Mouse (Mus musculus) stomach, embryonic 15.5 days (tissue): ENCODE results near the gene Fyn. TPM values are rescaled to one million over a fixed set of nuclear protein-coding genes. Genes with fewer than 3 reads are reported as not detected.

ENCODE experiments used
- ATAC-seq: fragments of 200-750 bp; cut with Nextera tagmentation; 2 replicates; pipeline ENCODE4 v1.8.0; 2017; ENCODE audit warnings: low read depth, moderate number of reproducible peaks, moderate TSS enrichment; ENCODE audit not compliant: insufficient read depth, low FRiP score
- H3K27ac ChIP-seq: fragments of 300-500 bp; sonication (generic); 2 replicates; pipeline ENCODE4 v1.5.1; 2015; ENCODE audit warnings: mild to moderate bottlenecking, inconsistent platforms
- H3K27me3 ChIP-seq: fragments of 300-500 bp; sonication (generic); replicated peaks from 2 replicates; pipeline ENCODE4 v1.6.1; 2015; ENCODE audit warnings: inconsistent platforms
- H3K36me3 ChIP-seq: fragments of 300-500 bp; sonication (generic); 2 replicates; pipeline ENCODE4 v1.6.1; 2015; ENCODE audit warnings: inconsistent platforms
- H3K4me1 ChIP-seq: fragments of 300-500 bp; sonication (generic); 2 replicates; pipeline ENCODE4 v1.6.1; 2015; ENCODE audit warnings: inconsistent platforms
- H3K4me2 ChIP-seq: fragments of 300-500 bp; sonication (generic); 2 replicates; pipeline ENCODE4 v1.6.1; 2015; ENCODE audit warnings: mild to moderate bottlenecking, inconsistent platforms
- H3K4me3 ChIP-seq: fragments of 300-500 bp; sonication (generic); replicated peaks from 2 replicates; pipeline ENCODE4 v1.5.1; 2015; ENCODE audit warnings: inconsistent platforms
- H3K9ac ChIP-seq: fragments of 300-500 bp; sonication (generic); 2 replicates; pipeline ENCODE4 v1.6.1; 2015; ENCODE audit warnings: inconsistent platforms
- H3K9me3 ChIP-seq: fragments of 300-500 bp; sonication (generic); 2 replicates; pipeline ENCODE4 v1.6.1; 2016; ENCODE audit warnings: inconsistent platforms
- WGBS: fragments of 180-500 bp; shearing (Covaris S2); methylation state at CpG from one replicate; pipeline ENCODE4 v1.1.7; 2015; 5-methylcytosine and 5-hydroxymethylcytosine counted together
- polyA plus RNA-seq: library from polyadenylated mRNA; unstranded; fragments of >200 nt; fragmentation: Nextera tagmentation; extraction: Ambion mirVana; gene quantifications from 2 replicates; pipeline ENCODE4 v1.2.1, GENCODE M21; 2015

Gene Fyn
- polyA plus RNA-seq, 1 experiment from 2014 or later = 22.1 TPM

GRCm38 (mm10) chr10:39571011-39571410 is 202.4 kb downstream of the Fyn start:
- H3K27me3 ChIP-seq = no peaks in the 10 kb centered on the region
- H3K36me3 ChIP-seq = no peaks in the 10 kb centered on the region
- H3K27ac ChIP-seq = peak overlapping the region; percentile 65

GRCm38 (mm10) chr10:39572050-39572671 is 203.5 kb downstream of the Fyn start:
- no peak overlapping the region for H3K4me2 ChIP-seq
- no peaks in the 10 kb centered on the region for H3K27me3 ChIP-seq
- WGBS = 56% methylated on average over 9 of the region's 9 CpGs
- ATAC-seq = no peak
- H3K36me3 ChIP-seq = no peaks in the 10 kb centered on the region
- no peak overlapping the region for H3K27ac ChIP-seq
- peaks cover 25% of the 10 kb centered on the region for H3K4me1 ChIP-seq
- no peaks in the 10 kb centered on the region for H3K9me3 ChIP-seq
- H3K4me3 ChIP-seq = no peak overlapping the region
- H3K9ac ChIP-seq = no peak overlapping the region

More at GRCm38 (mm10) chr10:39571011-39571410, 202.4 kb downstream of the Fyn start:
- 25% methylated on average over 7 of the region's 7 CpGs for WGBS
- Histone ChIP-seq H3K9me3 (no peaks in the 10 kb centered on the region), H3K4me2 (no peak overlapping the region), H3K4me1 (peaks cover 25% of the 10 kb centered on the region), H3K4me3 (no peak overlapping the region), H3K9ac (no peak overlapping the region)
- ATAC-seq = no peak

DNA sequence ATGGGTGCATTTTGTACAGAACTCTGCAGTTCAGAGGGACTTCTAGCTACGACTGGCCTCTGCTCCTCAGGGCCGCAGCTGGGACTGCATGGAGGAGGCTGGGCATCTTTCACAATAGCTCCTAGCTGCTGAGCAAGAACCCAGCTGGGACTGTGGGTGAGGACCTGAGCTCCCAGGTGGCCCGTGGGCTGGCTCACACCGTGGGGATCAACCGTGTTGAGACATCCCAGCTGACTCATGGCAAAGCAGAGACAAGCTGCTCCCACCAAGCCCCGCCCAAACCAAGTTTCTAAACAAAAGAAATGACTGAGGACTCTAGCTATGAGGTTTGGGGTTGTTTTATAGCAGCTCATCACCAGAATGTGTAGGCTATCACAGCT is 204.0 kb downstream of the Fyn start:
- Histone ChIP-seq H3K9me3 (no peaks in the 10 kb centered on the region), H3K27ac (peak overlapping the region; percentile 32; the same call in 1 of the 2 replicates), H3K4me3 (no peak overlapping the region), H3K27me3 (no peaks in the 10 kb centered on the region), H3K4me2 (no peak overlapping the region), H3K4me1 (peaks cover 25% of the 10 kb centered on the region), H3K9ac (no peak overlapping the region), H3K36me3 (no peaks in the 10 kb centered on the region)
- ATAC-seq = 0 out of 2 replicates have a peak, but pooled peaks have one; percentile 24
- 29% methylated on average over 6 of the region's 6 CpGs for WGBS

DNA sequence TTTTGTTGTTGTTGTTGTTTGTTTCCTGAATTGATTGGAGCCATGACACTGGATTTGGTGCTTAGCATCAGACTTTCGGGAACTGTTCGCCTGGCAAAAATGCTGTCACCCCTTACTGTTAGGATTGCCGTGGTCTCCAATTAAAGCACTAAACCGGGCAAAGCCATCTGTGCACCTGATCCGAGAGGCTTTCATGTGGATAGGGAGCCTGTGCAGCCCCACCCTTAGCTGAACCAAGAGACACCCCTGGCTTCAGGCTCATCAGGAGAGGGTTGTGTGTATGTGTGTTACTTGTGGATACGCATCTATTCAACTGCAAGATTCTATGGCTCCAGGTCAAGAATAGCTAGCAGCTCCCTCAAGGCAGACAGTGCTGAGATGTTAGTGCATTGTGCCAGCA is 207.8 kb downstream of the Fyn start:
- H3K27ac ChIP-seq = no peak overlapping the region
- H3K4me3 ChIP-seq = no peak overlapping the region
- ATAC-seq = no peak
- peaks cover 13% of the 10 kb centered on the region for H3K4me1 ChIP-seq
- 87% methylated on average over 6 of the region's 6 CpGs for WGBS
- H3K9ac ChIP-seq = no peak overlapping the region
- no peaks in the 10 kb centered on the region for H3K9me3 ChIP-seq
- H3K4me2 ChIP-seq = no peak overlapping the region
- H3K27me3 ChIP-seq = no peaks in the 10 kb centered on the region
- H3K36me3 ChIP-seq = no peaks in the 10 kb centered on the region

GRCm38 (mm10) chr10:39580477-39580876 is 211.8 kb downstream of the Fyn start:
- Histone ChIP-seq H3K27me3 (no peaks in the 10 kb centered on the region), H3K27ac (no peak overlapping the region), H3K4me1 (no peaks in the 10 kb centered on the region), H3K9me3 (no peaks in the 10 kb centered on the region), H3K36me3 (no peaks in the 10 kb centered on the region), H3K9ac (no peak overlapping the region), H3K4me3 (no peak overlapping the region), H3K4me2 (no peak overlapping the region)
- ATAC-seq = no peak
- 72% methylated on average over 8 of the region's 8 CpGs for WGBS

GRCm38 (mm10) chr10:39582385-39582784 is 213.7 kb downstream of the Fyn start:
- no peak overlapping the region for H3K4me2 ChIP-seq
- no peaks in the 10 kb centered on the region for H3K9me3 ChIP-seq
- ATAC-seq = no peak
- H3K4me1 ChIP-seq = 0 out of 2 replicates have a peak, but pooled peaks cover 2% of the 10 kb centered on the region
- H3K36me3 ChIP-seq = no peaks in the 10 kb centered on the region
- H3K9ac ChIP-seq = no peak overlapping the region
- H3K4me3 ChIP-seq = no peak overlapping the region
- no peaks in the 10 kb centered on the region for H3K27me3 ChIP-seq
- H3K27ac ChIP-seq = no peak overlapping the region
- 83% methylated on average over 2 of the region's 2 CpGs for WGBS

GRCm38 (mm10) chr10:39583718-39584117 is 215.1 kb downstream of the Fyn start:
- no peaks in the 10 kb centered on the region for H3K27me3 ChIP-seq

DNA sequence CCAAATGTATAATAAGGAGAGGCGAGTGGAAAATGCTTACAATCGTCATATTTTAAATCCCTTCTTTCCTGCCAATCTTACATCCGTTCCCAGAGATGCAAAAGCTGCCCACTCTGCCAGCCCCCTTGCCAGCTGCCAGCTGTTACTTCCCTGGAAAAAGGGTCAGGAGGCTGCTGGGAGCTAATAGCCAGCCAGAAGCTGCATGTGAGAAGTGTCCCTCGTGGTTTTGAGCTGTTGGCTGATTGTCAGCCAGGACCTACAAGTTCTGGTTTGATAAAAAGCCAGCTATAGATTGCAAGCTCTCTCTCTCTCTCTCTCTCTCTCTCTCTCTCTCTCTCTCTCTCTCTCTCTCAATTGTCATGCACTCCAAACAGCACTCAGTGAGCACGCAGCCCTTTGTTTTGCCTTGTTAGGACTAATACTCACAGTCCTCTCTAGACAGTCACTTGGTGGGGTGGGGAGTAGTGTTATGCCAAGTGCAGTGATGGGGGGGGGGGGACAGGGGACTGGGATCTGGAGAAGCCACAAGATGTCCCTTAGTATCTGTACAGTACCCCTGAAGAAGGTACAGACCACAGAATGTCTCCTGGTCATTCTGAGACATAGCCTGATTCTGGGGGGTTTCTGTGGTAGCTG is 218.8 kb downstream of the Fyn start:
- Histone ChIP-seq H3K4me3 (no peak overlapping the region), H3K4me2 (no peak overlapping the region), H3K27ac (no peak overlapping the region), H3K9ac (no peak overlapping the region), H3K4me1 (peaks cover 12% of the 10 kb centered on the region; the same call in 1 of the 2 replicates), H3K9me3 (no peaks in the 10 kb centered on the region), H3K36me3 (no peaks in the 10 kb centered on the region), H3K27me3 (no peaks in the 10 kb centered on the region)
- ATAC-seq = no peak
- 35% methylated on average over 5 of the region's 5 CpGs for WGBS

More at GRCm38 (mm10) chr10:39583718-39584117, 215.1 kb downstream of the Fyn start:
- no peaks in the 10 kb centered on the region for H3K36me3 ChIP-seq
- H3K27ac ChIP-seq = no peak overlapping the region
- H3K9me3 ChIP-seq = no peaks in the 10 kb centered on the region
- H3K4me2 ChIP-seq = no peak overlapping the region
- no peak overlapping the region for H3K9ac ChIP-seq
- H3K4me1 ChIP-seq = peaks cover 12% of the 10 kb centered on the region; the same call in 1 of the 2 replicates
- 82% methylated on average over 12 of the region's 12 CpGs for WGBS
- no peak for ATAC-seq
- H3K4me3 ChIP-seq = no peak overlapping the region

DNA sequence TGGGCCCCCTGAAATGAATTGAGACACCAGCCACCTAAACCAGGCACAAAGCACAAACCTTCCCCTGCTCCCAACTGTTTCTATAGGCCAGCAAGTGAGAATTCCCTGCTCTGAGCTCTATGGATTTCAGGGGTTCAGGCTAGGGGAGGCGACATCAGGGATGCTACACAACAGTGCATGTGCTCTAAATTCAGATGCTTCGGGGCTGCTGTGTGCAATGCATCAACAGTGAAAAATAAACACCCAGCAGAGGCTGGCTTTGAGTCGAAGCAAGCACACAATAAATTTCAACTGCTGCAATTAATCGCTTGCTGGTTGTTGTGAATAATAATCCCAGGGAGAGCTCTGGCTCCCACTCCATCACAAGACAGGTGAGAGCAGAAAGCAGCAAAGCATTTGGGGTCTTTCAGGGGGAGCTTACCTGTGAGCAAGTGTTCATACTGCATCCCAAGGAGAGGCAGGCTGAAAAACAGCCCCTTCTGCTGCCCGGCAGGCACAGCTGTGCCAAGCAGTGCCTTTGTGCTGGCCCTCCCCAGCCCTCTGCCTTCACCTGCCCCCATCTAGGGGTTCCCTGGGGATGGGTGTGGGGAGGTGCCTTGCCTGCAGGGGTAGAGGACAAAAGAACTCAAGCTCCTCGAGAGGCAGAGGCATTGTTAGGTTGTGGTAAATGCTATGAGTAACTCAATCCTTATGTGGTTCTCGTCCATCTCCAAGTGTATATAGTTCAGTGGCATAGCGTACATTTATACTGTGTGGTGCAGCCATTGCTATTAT is 219.5 kb downstream of the Fyn start:
- WGBS = 55% methylated on average over 8 of the region's 8 CpGs
- H3K4me1 ChIP-seq = peaks cover 12% of the 10 kb centered on the region; the same call in 1 of the 2 replicates
- ATAC-seq = no peak
- no peak overlapping the region for H3K9ac ChIP-seq
- no peaks in the 10 kb centered on the region for H3K9me3 ChIP-seq
- H3K27me3 ChIP-seq = no peaks in the 10 kb centered on the region
- no peak overlapping the region for H3K27ac ChIP-seq
- H3K36me3 ChIP-seq = no peaks in the 10 kb centered on the region
- H3K4me2 ChIP-seq = no peak overlapping the region
- no peak overlapping the region for H3K4me3 ChIP-seq

- 77% methylated on average over 19 of the region's 19 CpGs for WGBS
- Histone ChIP-seq H3K36me3 (peaks cover 4% of the 10 kb centered on the region; the same call in 1 of the 2 replicates), H3K4me2 (no peak overlapping the region), H3K27me3 (no peaks in the 10 kb centered on the region), H3K4me1 (peaks cover 12% of the 10 kb centered on the region; the same call in 1 of the 2 replicates), H3K9ac (no peak overlapping the region), H3K27ac (no peak overlapping the region), H3K4me3 (no peak overlapping the region), H3K9me3 (0 out of 2 replicates have a peak, but pooled peaks cover 8% of the 10 kb centered on the region)
- ATAC-seq = no peak
Observed at GRCm38 (mm10) chr10:39589765-39590546, 221.3 kb downstream of the Fyn start.

DNA sequence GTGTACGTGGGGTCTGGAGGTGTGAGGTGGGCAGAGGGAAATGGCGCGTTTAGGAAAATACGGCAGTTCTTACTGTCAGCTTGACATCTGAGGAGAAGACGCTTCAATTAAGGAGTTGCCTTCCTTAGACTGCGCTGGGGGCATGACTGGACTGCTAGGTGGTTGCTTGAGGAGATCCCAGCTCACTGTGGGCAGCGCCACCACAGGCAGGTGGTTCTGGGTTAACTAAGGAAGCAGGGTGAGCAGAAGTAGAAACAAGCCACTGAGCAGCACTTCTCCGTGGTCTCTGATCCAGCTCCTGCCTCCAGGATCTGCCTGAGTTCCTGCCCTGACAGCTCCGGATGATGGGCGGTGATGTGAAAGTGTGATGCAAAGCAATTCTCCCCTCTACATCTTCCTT is 222.0 kb downstream of the Fyn start:
- Histone ChIP-seq H3K9me3 (0 out of 2 replicates have a peak, but pooled peaks cover 8% of the 10 kb centered on the region), H3K27me3 (no peaks in the 10 kb centered on the region), H3K4me2 (no peak overlapping the region), H3K9ac (no peak overlapping the region), H3K4me3 (no peak overlapping the region), H3K4me1 (peaks cover 14% of the 10 kb centered on the region), H3K27ac (no peak overlapping the region), H3K36me3 (peaks cover 4% of the 10 kb centered on the region; the same call in 1 of the 2 replicates)
- WGBS = 84% methylated on average over 10 of the region's 10 CpGs
- ATAC-seq = no peak
